Mouse (Mus musculus): Measurements from ENCODE around the gene Cyp4f13. TPM values are rescaled to one million over a fixed set of nuclear protein-coding genes. Genes with fewer than 3 reads are reported as not detected.

Gene Cyp4f13
- polyA plus RNA-seq, 1 experiment from 2014 or later, result 14.8 TPM

DNA sequence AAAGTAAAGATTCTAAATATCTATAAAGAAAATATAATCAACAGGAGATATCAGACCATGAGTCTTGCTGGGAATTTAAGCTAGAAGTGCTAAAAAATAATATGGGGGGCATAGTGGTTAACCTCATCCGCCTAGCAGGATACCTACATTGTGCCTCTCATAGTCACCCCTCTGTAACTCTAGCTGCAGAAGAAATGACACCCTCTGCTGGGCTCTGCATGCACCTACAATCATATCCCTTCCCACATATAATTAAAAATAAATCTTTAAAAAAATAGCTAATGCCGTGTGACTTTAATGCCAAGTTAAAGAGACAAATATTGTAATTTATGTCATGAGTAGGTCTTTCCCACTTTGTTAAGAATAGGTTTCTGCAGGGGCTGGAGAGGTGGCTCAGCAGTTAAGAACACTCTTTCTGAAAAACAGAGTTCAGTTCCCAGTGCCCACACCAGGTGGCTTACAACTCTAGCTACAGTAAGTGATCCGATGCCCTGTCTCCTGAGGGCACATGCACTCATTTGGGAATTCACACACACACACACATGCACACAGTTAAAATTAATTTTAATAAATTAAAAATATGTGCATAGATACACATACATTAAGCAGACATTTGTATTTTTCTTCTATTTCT lies 2.7 kb downstream of the Cyp4f13 start:
- WGBS, result 72% methylated on average over 3 of the region's 3 CpGs

GRCm38 (mm10) chr17:32943661-32944060 lies 3.5 kb downstream of the Cyp4f13 start:
- Histone ChIP-seq H3K36me3 (no peaks in the 10 kb centered on the region), H3K4me2 (no peak overlapping the region), H3K9me3 (no peaks in the 10 kb centered on the region), H3K4me3 (no peak overlapping the region), H3K9ac (no peak overlapping the region), H3K4me1 (peaks cover 14% of the 10 kb centered on the region), H3K27ac (no peak overlapping the region), H3K27me3 (no peaks in the 10 kb centered on the region)
- ATAC-seq (ENCODE audit: insufficient number of reproducible peaks, low FRiP score, low TSS enrichment, low read depth), result no peak
- 86% methylated on average over 3 of the region's 3 CpGs for WGBS

More for the DNA sequence above, 2.7 kb downstream of the Cyp4f13 start:
- H3K27ac ChIP-seq, result no peak overlapping the region
- no peak for ATAC-seq (ENCODE audit: insufficient number of reproducible peaks, low FRiP score, low TSS enrichment, low read depth)
- no peaks in the 10 kb centered on the region for H3K36me3 ChIP-seq
- no peak overlapping the region for H3K9ac ChIP-seq
- H3K9me3 ChIP-seq, result no peaks in the 10 kb centered on the region
- H3K4me1 ChIP-seq, result peaks cover 14% of the 10 kb centered on the region
- no peak overlapping the region for H3K4me2 ChIP-seq
- H3K27me3 ChIP-seq, result no peaks in the 10 kb centered on the region
- no peak overlapping the region for H3K4me3 ChIP-seq

GRCm38 (mm10) chr17:32939831-32940230 lies 7.4 kb downstream of the Cyp4f13 start:
- ATAC-seq (ENCODE audit: insufficient number of reproducible peaks, low FRiP score, low TSS enrichment, low read depth), result no peak
- Histone ChIP-seq H3K9ac (no peak overlapping the region), H3K36me3 (no peaks in the 10 kb centered on the region), H3K9me3 (no peaks in the 10 kb centered on the region), H3K27me3 (no peaks in the 10 kb centered on the region), H3K27ac (no peak overlapping the region), H3K4me2 (no peak overlapping the region), H3K4me1 (no peaks in the 10 kb centered on the region), H3K4me3 (no peak overlapping the region)
- 74% methylated on average over 4 of the region's 4 CpGs for WGBS

GRCm38 (mm10) chr17:32927803-32928202 lies 19.4 kb downstream of the Cyp4f13 start:
- no peak overlapping the region for H3K9ac ChIP-seq
- no peak overlapping the region for H3K4me3 ChIP-seq
- H3K36me3 ChIP-seq, result no peaks in the 10 kb centered on the region
- H3K27me3 ChIP-seq, result peaks cover 3% of the 10 kb centered on the region; the same call in 1 of the 2 replicates
- H3K9me3 ChIP-seq, result no peaks in the 10 kb centered on the region
- no peak overlapping the region for H3K4me2 ChIP-seq
- H3K27ac ChIP-seq, result no peak overlapping the region
- ATAC-seq (ENCODE audit: insufficient number of reproducible peaks, low FRiP score, low TSS enrichment, low read depth), result no peak
- peaks cover 9% of the 10 kb centered on the region; the same call in 1 of the 2 replicates for H3K4me1 ChIP-seq
- WGBS, result 76% methylated on average over 5 of the region's 5 CpGs

- Histone ChIP-seq H3K4me2 (peak overlapping the region; percentile 80), H3K9ac (peak overlapping the region; percentile 46), H3K27ac (no peak overlapping the region), H3K4me3 (peak overlapping the region; percentile 49), H3K27me3 (no peaks in the 10 kb centered on the region), H3K9me3 (no peaks in the 10 kb centered on the region; the same call in 1 of the 2 replicates), H3K36me3 (no peaks in the 10 kb centered on the region), H3K4me1 (peaks cover 9% of the 10 kb centered on the region; the same call in 1 of the 2 replicates)
- 19% methylated on average over 32 of the region's 32 CpGs for WGBS
- no peak for ATAC-seq (ENCODE audit: insufficient number of reproducible peaks, low FRiP score, low TSS enrichment, low read depth)
Observed at GRCm38 (mm10) chr17:32924658-32925312, 22.4 kb downstream of the Cyp4f13 start.

- no peak overlapping the region for H3K27ac ChIP-seq
- H3K36me3 ChIP-seq, result no peaks in the 10 kb centered on the region
- no peak for ATAC-seq (ENCODE audit: insufficient number of reproducible peaks, low FRiP score, low TSS enrichment, low read depth)
- WGBS, result 94% methylated on average over 1 of the region's 1 CpGs
- H3K4me3 ChIP-seq, result no peak overlapping the region
- no peak overlapping the region for H3K9ac ChIP-seq
- no peaks in the 10 kb centered on the region for H3K27me3 ChIP-seq
- no peak overlapping the region for H3K4me2 ChIP-seq
- H3K4me1 ChIP-seq, result peaks cover 9% of the 10 kb centered on the region; the same call in 1 of the 2 replicates
- H3K9me3 ChIP-seq, result no peaks in the 10 kb centered on the region; the same call in 1 of the 2 replicates
Observed at GRCm38 (mm10) chr17:32923681-32924080, 23.5 kb downstream of the Cyp4f13 start.

DNA sequence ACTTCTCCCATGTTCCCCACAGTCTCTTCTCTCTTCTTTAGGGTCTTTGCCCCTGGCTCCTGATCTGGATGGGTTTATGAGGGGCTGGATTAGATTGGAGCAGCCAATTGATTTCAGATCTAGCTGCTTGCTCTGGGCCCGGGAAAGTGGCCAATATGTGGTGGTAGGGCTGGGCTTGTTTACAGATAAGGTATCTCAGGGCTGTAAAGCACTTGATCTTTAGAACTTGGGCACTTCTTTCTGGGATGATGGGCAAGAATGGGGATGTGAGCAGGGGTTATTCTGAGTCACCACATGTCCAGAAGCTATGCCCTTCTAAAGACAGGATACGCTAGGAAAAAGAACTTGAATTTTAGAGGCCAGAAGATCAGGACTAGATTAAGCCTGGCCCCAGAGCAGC lies 28.1 kb downstream of the Cyp4f13 start:
- no peaks in the 10 kb centered on the region for H3K27me3 ChIP-seq
- no peaks in the 10 kb centered on the region; the same call in 1 of the 2 replicates for H3K9me3 ChIP-seq
- H3K4me2 ChIP-seq, result no peak overlapping the region
- no peaks in the 10 kb centered on the region for H3K4me1 ChIP-seq
- H3K36me3 ChIP-seq, result no peaks in the 10 kb centered on the region
- 57% methylated on average over 2 of the region's 2 CpGs for WGBS
- no peak overlapping the region for H3K4me3 ChIP-seq
- no peak overlapping the region for H3K9ac ChIP-seq
- H3K27ac ChIP-seq, result no peak overlapping the region
- no peak for ATAC-seq (ENCODE audit: insufficient number of reproducible peaks, low FRiP score, low TSS enrichment, low read depth)

GRCm38 (mm10) chr17:32917131-32917530 lies 30.1 kb downstream of the Cyp4f13 start, which contains the start of gene Cyp4f14:
Gene Cyp4f14 (minus strand): TSS chr17:32917342.
- no peak for ATAC-seq (ENCODE audit: insufficient number of reproducible peaks, low FRiP score, low TSS enrichment, low read depth)
- H3K4me3 ChIP-seq, result no peak within 1 kb of the TSS
- no peak within 1 kb of the TSS for H3K27ac ChIP-seq
- no peaks in the 10 kb centered on the region for H3K27me3 ChIP-seq
- 70% methylated on average over 2 of the region's 2 CpGs for WGBS
- no peak within 1 kb of the TSS for H3K4me2 ChIP-seq
- H3K9ac ChIP-seq, result no peak within 1 kb of the TSS
- H3K4me1 ChIP-seq, result no peaks in the 10 kb centered on the region
- H3K36me3 ChIP-seq, result no peaks in the 10 kb centered on the region
- H3K9me3 ChIP-seq, result no peaks in the 10 kb centered on the region; the same call in 1 of the 2 replicates

DNA sequence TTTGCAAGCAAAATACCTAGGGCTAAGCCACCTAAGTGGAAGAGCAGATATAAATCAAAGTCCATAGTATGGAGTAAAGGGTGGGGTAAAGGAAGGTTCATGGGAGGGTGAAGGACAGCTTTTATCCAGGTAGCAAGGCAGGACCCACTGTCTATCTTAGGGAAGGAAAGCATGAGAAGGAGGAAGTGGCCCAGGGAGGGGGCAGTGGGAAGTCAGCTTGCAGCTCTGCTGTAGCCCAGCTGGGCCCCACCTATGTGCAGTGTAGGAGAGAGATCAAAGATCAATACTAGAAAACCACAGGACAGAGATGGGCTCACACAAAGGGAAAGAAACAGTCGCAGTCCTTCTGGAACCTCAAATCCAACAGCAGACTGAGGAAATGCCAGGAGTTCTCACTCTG lies 31.1 kb downstream of the Cyp4f13 start:
- Histone ChIP-seq H3K36me3 (no peaks in the 10 kb centered on the region), H3K27me3 (no peaks in the 10 kb centered on the region), H3K9me3 (no peaks in the 10 kb centered on the region; the same call in 1 of the 2 replicates), H3K4me3 (no peak overlapping the region), H3K4me1 (no peaks in the 10 kb centered on the region), H3K4me2 (no peak overlapping the region), H3K27ac (no peak overlapping the region), H3K9ac (no peak overlapping the region)
- 83% methylated on average over 1 of the region's 1 CpGs for WGBS
- ATAC-seq (ENCODE audit: insufficient number of reproducible peaks, low FRiP score, low TSS enrichment, low read depth), result no peak

DNA sequence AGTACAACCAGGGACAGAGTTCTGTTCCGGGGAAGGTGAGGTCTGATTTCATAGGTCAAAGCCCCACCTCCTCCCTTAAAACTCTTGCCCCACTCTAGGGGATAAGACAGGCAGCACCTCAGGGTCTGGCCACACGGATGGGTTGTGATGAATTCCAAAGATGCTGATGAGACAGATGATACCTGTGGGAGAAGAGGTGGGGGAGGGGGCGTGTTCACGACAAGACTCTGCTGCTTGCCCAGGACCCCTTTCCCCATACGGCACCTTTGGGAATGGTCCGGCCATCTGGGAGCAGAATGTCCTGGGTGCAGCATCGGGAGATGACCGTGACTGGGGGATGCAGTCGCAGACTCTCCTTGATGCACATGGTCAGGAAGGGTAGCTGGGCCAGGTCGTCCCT lies 41.0 kb downstream of the Cyp4f13 start:
- Histone ChIP-seq H3K27me3 (peaks cover 11% of the 10 kb centered on the region; the same call in 1 of the 2 replicates), H3K4me2 (no peak overlapping the region), H3K4me3 (no peak overlapping the region), H3K4me1 (0 out of 2 replicates have a peak, but pooled peaks cover 3% of the 10 kb centered on the region), H3K9me3 (no peaks in the 10 kb centered on the region), H3K36me3 (no peaks in the 10 kb centered on the region), H3K9ac (no peak overlapping the region), H3K27ac (no peak overlapping the region)
- no peak for ATAC-seq (ENCODE audit: insufficient number of reproducible peaks, low FRiP score, low TSS enrichment, low read depth)
- 79% methylated on average over 10 of the region's 10 CpGs for WGBS

DNA sequence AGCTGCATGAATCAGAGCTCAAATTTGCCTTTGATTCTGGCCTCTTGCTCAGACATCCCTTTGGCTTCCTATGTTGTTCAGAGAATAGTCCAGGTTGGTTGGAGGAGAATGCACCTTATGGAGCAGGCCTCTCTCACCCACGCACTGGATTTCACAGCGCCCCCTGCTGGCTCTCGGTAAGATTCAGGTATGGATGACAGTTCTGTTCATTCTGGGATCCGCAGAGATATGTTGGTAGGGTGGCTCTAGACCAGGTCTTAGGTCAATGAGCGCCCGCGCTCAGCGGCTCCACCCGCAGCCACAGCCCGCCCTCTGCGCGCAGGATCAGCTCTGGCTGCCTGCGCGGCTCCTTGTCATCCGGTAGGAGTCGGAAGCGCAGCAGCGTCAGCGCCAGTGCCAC lies 42.0 kb downstream of the Cyp4f13 start:
- H3K27me3 ChIP-seq, result peaks cover 11% of the 10 kb centered on the region; the same call in 1 of the 2 replicates
- no peak overlapping the region for H3K27ac ChIP-seq
- 8% methylated on average over 19 of the region's 19 CpGs for WGBS
- H3K4me2 ChIP-seq, result 0 out of 2 replicates have a peak overlapping the region, but pooled peaks have one; percentile 24
- H3K36me3 ChIP-seq, result no peaks in the 10 kb centered on the region
- no peak overlapping the region for H3K9ac ChIP-seq
- H3K4me1 ChIP-seq, result 0 out of 2 replicates have a peak, but pooled peaks cover 3% of the 10 kb centered on the region
- no peaks in the 10 kb centered on the region for H3K9me3 ChIP-seq
- H3K4me3 ChIP-seq, result peak overlapping the region; percentile 8; the same call in 1 of the 2 replicates
- ATAC-seq (ENCODE audit: insufficient number of reproducible peaks, low FRiP score, low TSS enrichment, low read depth), result no peak

- H3K9me3 ChIP-seq, result no peaks in the 10 kb centered on the region
- no peaks in the 10 kb centered on the region for H3K36me3 ChIP-seq
- no peak overlapping the region for H3K4me2 ChIP-seq
- WGBS, result 70% methylated on average over 2 of the region's 2 CpGs
- H3K9ac ChIP-seq, result no peak overlapping the region
- H3K27ac ChIP-seq, result no peak overlapping the region
- H3K4me3 ChIP-seq, result no peak overlapping the region
- 0 out of 2 replicates have a peak, but pooled peaks cover 3% of the 10 kb centered on the region for H3K4me1 ChIP-seq
- ATAC-seq (ENCODE audit: insufficient number of reproducible peaks, low FRiP score, low TSS enrichment, low read depth), result no peak
- peaks cover 11% of the 10 kb centered on the region; the same call in 1 of the 2 replicates for H3K27me3 ChIP-seq
Observed at GRCm38 (mm10) chr17:32904414-32904813, 42.8 kb downstream of the Cyp4f13 start.
